Mouse (Mus musculus) liver, embryonic 14.5 days (tissue): ENCODE data around the gene Ccdc134. TPM values are rescaled to one million over a fixed set of nuclear protein-coding genes. Genes with fewer than 3 reads are reported as not detected.
A peak's percentile ranks its signal among the peaks of the same experiment; 100 is the strongest.

Source experiments
- ATAC-seq: fragments of 200-750 bp; cut with Nextera tagmentation; 2 replicates; pipeline ENCODE4 v1.8.0; 2017; ENCODE audit warnings: moderate number of reproducible peaks, mild to moderate bottlenecking, moderate library complexity; ENCODE audit not compliant: insufficient read depth
- DNase-seq, 3 experiments: peaks; one replicate each; pipeline ENCODE4 v3.0.0-alpha.2; 2012 to 2013; ENCODE audit warnings: low read depth in 3 of 3, low spot score in 3 of 3
- H3K27ac ChIP-seq: fragments of 300-500 bp; sonication (generic); 2 replicates; pipeline ENCODE4 v1.5.1; 2014; ENCODE audit warnings: moderate library complexity, mild to moderate bottlenecking, control low read depth, inconsistent platforms
- H3K27me3 ChIP-seq: fragments of 300-500 bp; sonication (generic); 2 replicates; pipeline ENCODE4 v1.6.1; 2014; ENCODE audit warnings: mild to moderate bottlenecking, low read length, moderate library complexity; ENCODE audit not compliant: control insufficient read depth, insufficient read depth
- H3K36me3 ChIP-seq: fragments of 300-500 bp; sonication (generic); replicated peaks from 2 replicates; pipeline ENCODE4 v1.6.1; 2014; ENCODE audit warnings: low read depth; ENCODE audit not compliant: control insufficient read depth, insufficient read depth
- H3K4me1 ChIP-seq, 2 experiments: fragments of 200-500 bp in 1 of 2; fragments of 300-500 bp in 1 of 2; sonication (generic) in 1 of 2; replicated peaks; 2 replicates each; pipeline ENCODE4 v1.6.1; 2012 to 2014; ENCODE audit warnings: antibody characterized with exemption in 1 of 2, inconsistent platforms in 1 of 2, low read length in 1 of 2; ENCODE audit not compliant: control insufficient read depth in 2 of 2, insufficient read depth in 2 of 2
- H3K4me2 ChIP-seq: fragments of 300-500 bp; sonication (generic); 2 replicates; pipeline ENCODE4 v1.6.1; 2014; ENCODE audit warnings: low read depth, mild to moderate bottlenecking, control low read depth, moderate library complexity
- H3K4me3 ChIP-seq, 2 experiments: fragments of 200-500 bp in 1 of 2; fragments of 300-500 bp in 1 of 2; sonication (generic) in 1 of 2; 2 replicates each; pipeline ENCODE4 v1.5.1; 2012 to 2014; ENCODE audit warnings: low read depth in 2 of 2, low read length in 2 of 2, mild to moderate bottlenecking in 2 of 2, control low read depth in 1 of 2, inconsistent platforms in 1 of 2, moderate library complexity in 1 of 2; ENCODE audit not compliant: insufficient read depth in 1 of 2
- H3K9ac ChIP-seq: fragments of 300-500 bp; sonication (generic); replicated peaks from 2 replicates; pipeline ENCODE4 v1.6.1; 2014; ENCODE audit warnings: mild to moderate bottlenecking, control low read depth, moderate library complexity
- H3K9me3 ChIP-seq: fragments of 300-500 bp; sonication (generic); 2 replicates; pipeline ENCODE4 v1.6.1; 2016; ENCODE audit warnings: low read length, mixed read lengths; ENCODE audit not compliant: control insufficient read depth
- CTCF ChIP-seq: IDR thresholded peaks from 2 replicates; pipeline ENCODE4 v1.5.1; 2016; ENCODE audit warnings: antibody characterized with exemption, low read depth, control low read depth
- EP300 ChIP-seq: IDR thresholded peaks from 2 replicates; pipeline ENCODE4 v1.6.1; 2016; ENCODE audit warnings: antibody characterized with exemption, low read depth
- WGBS: fragments of 180-500 bp; shearing (Covaris S2); extraction: QIAGEN DNeasy Blood & Tissue Kit; methylation state at CpG from one replicate; pipeline ENCODE4 v1.1.7; 2014; ENCODE audit not compliant: insufficient replicate concordance; 5-methylcytosine and 5-hydroxymethylcytosine counted together
- polyA plus RNA-seq, 2 experiments: library from polyadenylated mRNA; depleted of rRNA in 1 of 2; stranded (reverse) in 1 of 2; unstranded in 1 of 2; fragments of >200 nt; fragmentation: Nextera tagmentation in 1 of 2; extraction: Ambion mirVana in 1 of 2; gene quantifications; 2 replicates each; pipeline versions ENCODE4 v1.2.1 to v1.2.3; 2012 to 2014

The Ccdc134 gene
- polyA plus RNA-seq, 2 experiments, result 6.6 to 7.2 TPM

DNA sequence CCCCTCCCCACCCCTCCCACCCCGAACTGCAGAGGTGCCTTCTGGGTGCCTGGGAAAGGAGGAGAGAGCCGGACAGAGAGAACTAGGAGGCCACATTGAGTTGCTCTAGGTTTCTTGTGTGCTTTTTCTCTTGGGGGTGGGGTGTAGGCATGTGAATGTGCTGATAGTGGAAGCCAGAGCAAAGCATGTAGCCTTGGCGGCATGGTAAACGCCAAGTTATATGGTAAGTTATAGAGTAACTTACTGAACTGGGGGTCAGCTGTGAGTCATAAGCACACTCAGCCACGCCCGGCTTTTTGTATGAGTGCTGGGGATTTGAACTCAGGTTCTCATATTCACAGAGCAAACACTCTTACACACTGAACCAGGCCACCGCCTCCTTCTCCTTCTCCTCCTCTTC, 36.8 kb downstream of the Ccdc134 start:
- no peak for DNase-seq
- Histone ChIP-seq H3K4me2 (peak overlapping the region; percentile 57), H3K36me3 (no peaks in the 10 kb centered on the region; the same call in 1 of the 2 replicates), H3K4me3 (peak overlapping the region; percentile 6 to 22; a peak in 2 of 4 replicates), H3K27me3 (no peaks in the 10 kb centered on the region), H3K9me3 (no peaks in the 10 kb centered on the region), H3K9ac (peak overlapping the region; percentile 56), H3K27ac (peak overlapping the region; percentile 89), H3K4me1 (peaks cover 36 to 48% of the 10 kb centered on the region in 2 experiments)
- TF ChIP-seq EP300, result no peak
- no peak for TF ChIP-seq CTCF
- 14% methylated on average over 7 of the region's 7 CpGs for WGBS
- ATAC-seq, result peak; percentile 74

DNA sequence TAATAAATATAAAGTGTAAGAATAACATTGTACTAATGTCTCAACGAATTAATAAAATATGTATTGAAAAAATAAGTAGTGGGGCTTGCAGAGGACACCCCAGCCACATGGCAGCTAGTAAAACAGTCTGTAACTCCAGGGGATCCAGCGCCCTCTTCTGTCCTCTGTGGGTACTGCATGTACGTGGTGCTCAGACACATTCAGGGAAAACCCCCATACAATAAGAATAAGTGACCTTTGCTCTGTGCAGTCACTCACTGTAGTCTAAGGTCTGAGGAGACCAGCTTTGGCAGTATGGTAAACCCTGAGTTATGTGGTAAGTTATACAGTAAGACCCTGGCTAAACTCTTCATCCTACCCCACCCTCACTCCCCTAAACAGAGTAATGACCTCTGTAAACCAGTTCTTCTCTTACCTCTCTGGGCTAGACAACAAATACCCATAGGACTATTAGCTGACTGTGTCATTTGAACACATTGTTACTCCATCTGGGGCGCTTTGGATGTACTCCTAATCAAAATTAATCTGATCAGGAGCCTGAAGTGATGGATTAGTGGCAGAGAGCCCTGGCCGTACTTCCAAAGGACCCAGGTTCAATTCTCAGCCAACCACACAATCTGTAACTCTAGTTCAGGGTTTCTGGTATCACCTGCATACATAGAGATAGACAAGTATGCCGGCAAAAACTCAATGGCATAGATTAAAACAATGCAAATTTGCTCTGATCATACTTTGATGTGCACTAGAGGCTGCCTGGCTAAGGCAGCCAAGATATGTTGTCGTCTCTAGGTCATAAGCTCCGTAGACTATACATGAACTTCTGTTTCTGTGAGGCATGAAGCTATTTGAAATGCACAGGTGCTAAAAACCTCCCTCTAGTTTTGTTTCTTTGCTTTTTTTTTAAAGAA, 37.9 kb downstream of the Ccdc134 start:
- H3K4me2 ChIP-seq, result peak overlapping the region; percentile 50
- no peaks in the 10 kb centered on the region for H3K9me3 ChIP-seq
- H3K27me3 ChIP-seq, result no peaks in the 10 kb centered on the region
- no peak overlapping the region for H3K4me3 ChIP-seq
- peak overlapping the region; percentile 61 for H3K27ac ChIP-seq
- ATAC-seq, result peak; percentile 48; the same call in 1 of the 2 replicates
- TF ChIP-seq EP300 (peak; percentile 17; the same call in 1 of the 2 replicates), CTCF (peak; percentile 96)
- peaks cover 34 to 44% of the 10 kb centered on the region in 2 experiments for H3K4me1 ChIP-seq
- H3K9ac ChIP-seq, result no peak overlapping the region; the same call in 1 of the 2 replicates
- 42% methylated on average over 8 of the region's 8 CpGs for WGBS
- peaks cover 9% of the 10 kb centered on the region for H3K36me3 ChIP-seq
- peak in 1 of 3 experiments; percentile 65 for DNase-seq

DNA sequence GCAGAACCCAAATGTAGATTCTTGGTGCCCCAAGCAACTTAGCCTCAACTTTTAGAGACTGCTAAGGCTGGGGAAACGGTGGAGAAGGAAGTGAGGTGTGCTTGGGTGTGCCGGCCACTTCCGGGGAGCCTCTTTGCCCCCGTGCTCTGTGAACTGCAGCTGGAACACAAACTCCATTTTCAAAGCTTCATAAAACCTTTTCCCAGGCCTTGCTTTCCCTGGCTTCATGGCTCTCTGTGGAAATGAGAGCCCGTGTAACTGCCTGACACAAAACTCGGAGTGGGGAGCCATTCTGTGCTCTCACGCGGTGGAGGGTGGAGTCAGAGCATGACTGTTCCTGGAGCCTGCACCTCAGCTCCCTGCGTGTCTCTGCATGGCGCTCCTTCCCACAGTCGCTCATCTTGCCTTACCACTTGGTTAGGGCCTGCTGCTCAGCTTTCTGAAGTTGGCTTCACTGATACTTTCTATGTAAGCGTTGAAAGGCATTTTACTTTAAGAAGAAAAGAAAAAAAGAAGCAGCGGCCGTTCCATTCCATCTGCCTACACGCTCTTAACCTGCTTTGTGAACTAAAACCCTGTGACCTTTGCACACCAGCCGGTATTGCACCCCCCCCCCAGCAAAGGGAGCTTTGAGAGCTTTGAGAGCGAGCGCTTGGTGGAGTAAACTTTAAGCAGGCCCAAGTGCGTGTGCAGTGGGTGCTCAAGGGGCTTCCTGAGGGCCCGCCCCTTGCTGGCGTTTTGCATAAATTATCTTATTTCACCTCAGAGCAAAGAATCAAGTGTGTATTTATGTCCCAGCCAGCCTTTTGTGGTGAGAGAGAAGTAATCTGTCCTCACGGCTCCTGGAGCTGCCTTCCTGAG, 38.7 kb downstream of the Ccdc134 start:
- H3K4me1 ChIP-seq, result peaks cover 34 to 35% of the 10 kb centered on the region in 2 experiments

DNA sequence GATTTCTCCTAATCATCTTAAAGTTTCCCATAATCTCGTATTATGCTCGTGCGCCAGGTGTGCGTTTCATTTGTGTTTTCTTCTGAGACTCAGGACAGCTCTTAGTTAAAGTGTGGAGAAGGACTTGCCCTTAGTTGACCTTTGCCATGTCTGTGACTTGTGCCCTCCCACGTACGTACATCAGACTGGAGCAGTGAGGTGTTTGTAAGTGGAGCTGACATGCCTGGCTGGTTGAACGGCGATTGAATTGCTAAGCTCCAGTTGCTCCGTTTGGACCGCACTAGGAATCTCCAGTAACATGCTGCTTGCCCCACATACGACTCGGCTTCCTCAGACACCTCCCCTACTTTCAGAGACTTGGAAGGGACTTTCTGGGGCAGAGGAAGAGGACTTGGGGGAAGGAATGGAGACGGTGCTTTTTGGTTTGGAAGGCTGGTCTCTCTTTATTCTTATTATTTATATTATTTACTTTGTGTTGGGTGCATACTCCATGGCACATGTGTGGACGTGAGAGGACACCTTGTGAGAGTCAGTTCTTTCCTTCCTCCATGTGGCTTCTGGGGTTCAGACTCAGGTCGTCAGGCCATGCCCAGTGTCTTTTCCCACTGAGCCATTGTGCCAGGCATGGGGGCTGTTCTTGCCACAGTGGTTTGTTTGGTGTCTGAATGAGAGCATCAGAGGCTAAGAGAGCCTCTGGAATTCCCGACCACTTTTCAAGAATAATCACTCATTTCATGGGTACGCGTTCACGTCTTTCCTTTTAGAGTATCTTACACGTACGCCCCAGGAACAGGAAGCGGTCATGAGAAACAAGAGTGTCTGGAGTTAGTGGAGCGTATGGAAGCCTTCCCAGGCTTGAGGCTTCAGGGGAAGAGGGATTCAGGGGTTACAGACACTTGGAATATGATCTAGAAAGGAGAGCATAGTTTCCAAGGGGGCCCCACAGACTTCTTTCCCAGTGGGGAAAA, 39.8 kb downstream of the Ccdc134 start:
- Histone ChIP-seq H3K4me2 (no peak overlapping the region; the same call in 1 of the 2 replicates), H3K4me1 (peaks cover 34% of the 10 kb centered on the region in 2 experiments), H3K9ac (no peak overlapping the region), H3K27ac (no peak overlapping the region), H3K4me3 (no peak overlapping the region), H3K27me3 (no peaks in the 10 kb centered on the region), H3K36me3 (peaks cover 23% of the 10 kb centered on the region), H3K9me3 (no peaks in the 10 kb centered on the region)
- TF ChIP-seq CTCF, result no peak
- WGBS, result 77% methylated on average over 23 of the region's 23 CpGs
- ATAC-seq (no peak), DNase-seq (no peak)

More for the DNA sequence above, 38.7 kb downstream of the Ccdc134 start:
- 0 out of 4 replicates have a peak overlapping the region, but pooled peaks of 1 of the 2 experiments have one; percentile 16 for H3K4me3 ChIP-seq
- H3K9ac ChIP-seq, result peak overlapping the region; percentile 49
- WGBS, result 59% methylated on average over 22 of the region's 22 CpGs
- H3K4me2 ChIP-seq, result peak overlapping the region; percentile 50
- DNase-seq (no peak), ATAC-seq (no peak)
- H3K9me3 ChIP-seq, result no peaks in the 10 kb centered on the region
- peak overlapping the region; percentile 61 for H3K27ac ChIP-seq
- H3K27me3 ChIP-seq, result no peaks in the 10 kb centered on the region
- H3K36me3 ChIP-seq, result peaks cover 17% of the 10 kb centered on the region
- TF ChIP-seq CTCF (no peak), EP300 (no peak)
